Comparison of ENCODE assay signal across 14 mouse cellular contexts in genomic region chr1:163198767-163199166, GRCm38 (mm10).
"Had no signal": no experiment of that assay in that cellular context is flagged by ENCODE, and none has a peak within 500 bp of the region (broad histone marks: within the 10 kb centered on the region; RNA-seq: fewer than 3 reads in every experiment).

No protein-coding gene starts in this region.

- H3K9ac ChIP-seq: limb, embryonic 13.5 days; liver, embryonic 14.5 days; midbrain, embryonic 15.5 days; stomach, embryonic 15.5 days had no signal

- H3K4me3 ChIP-seq: left cerebral cortex, adult 2 months; limb, embryonic 13.5 days; megakaryocyte, embryonic 14.5 days; midbrain, embryonic 15.5 days; stomach, embryonic 15.5 days had no signal

- H3K36me3 ChIP-seq: limb, embryonic 13.5 days; midbrain, embryonic 15.5 days; stomach, embryonic 15.5 days had no signal

- H3K27ac ChIP-seq: left cerebral cortex, adult 2 months; liver, embryonic 14.5 days; midbrain, embryonic 15.5 days; stomach, embryonic 15.5 days had no signal

- H3K27me3 ChIP-seq: limb, embryonic 13.5 days; megakaryocyte, embryonic 14.5 days; midbrain, embryonic 15.5 days; stomach, embryonic 15.5 days had no signal

- H3K4me1 ChIP-seq: megakaryocyte, embryonic 14.5 days; midbrain, embryonic 15.5 days; stomach, embryonic 15.5 days had no signal

- ATAC-seq: midbrain, embryonic 15.5 days had no signal

- DNase-seq: kidney, adult 11 months; lung, adult 2 months; lung, postnatal 10 days; lung, postnatal 4 days; right cerebral cortex, postnatal 14 days; thymus, adult 2 months; thymus, postnatal 25 days had no signal

- H3K4me2 ChIP-seq: limb, embryonic 13.5 days; midbrain, embryonic 11.5 days; midbrain, embryonic 15.5 days; stomach, embryonic 15.5 days had no signal

- H3K9me3 ChIP-seq: limb, embryonic 13.5 days; midbrain, embryonic 15.5 days; stomach, embryonic 15.5 days had no signal
